Mouse (Mus musculus): ENCODE data around the gene Zc2hc1c. TPM values are rescaled to one million over a fixed set of nuclear protein-coding genes. Genes with fewer than 3 reads are reported as not detected.
A peak's percentile ranks its signal among the peaks of the same experiment; 100 is the strongest.

Zc2hc1c gene
- total and polyA plus RNA-seq, 3 experiments, result 0.04 to 0.39 TPM; not detected in 1

- H3K79me2 ChIP-seq (ENCODE audit: control insufficient read depth, insufficient read depth, low read length, poor library complexity), result peaks cover 2% of the 10 kb centered on the region; the same call in 1 of the 2 replicates
- H3K27ac ChIP-seq (ENCODE audit: control insufficient read depth, low read depth, low read length), result no peak overlapping the region
- peaks cover 4 to 12% of the 10 kb centered on the region in 2 experiments for H3K4me1 ChIP-seq (ENCODE audit: control insufficient read depth in 1 of 2, insufficient read depth in 2 of 2, low read length in 2 of 2)
- no peak for DNase-seq (ENCODE audit: low read depth, low spot score)
- H3K27me3 ChIP-seq (ENCODE audit: control insufficient read depth in 1 of 2, insufficient read depth in 2 of 2, low read length in 2 of 2), result no peaks in the 10 kb centered on the region; a peak in 1 of 4 replicates
- TF ChIP-seq CHD1 (IDR thresholded peaks at IDR 0.05; ENCODE audit: low read depth, low read length), result no peak
- TF ChIP-seq USF1 (IDR thresholded peaks at IDR 0.05; ENCODE audit: low read depth, low read length), result no peak
- no peak for TF ChIP-seq E2F4 (IDR thresholded peaks at IDR 0.05; ENCODE audit: borderline replicate concordance, low read depth, low read length)
- TF ChIP-seq MYB (IDR thresholded peaks at IDR 0.05; ENCODE audit: low read depth, low read length), result no peak
- no peak for TF ChIP-seq EP300 (IDR thresholded peaks at IDR 0.05; ENCODE audit: low read depth in 1 of 2, low read length in 2 of 2)
- no peak for TF ChIP-seq ZC3H11A (IDR thresholded peaks at IDR 0.05; ENCODE audit: low read depth, low read length)
- TF ChIP-seq JUND (IDR thresholded peaks at IDR 0.05; ENCODE audit: low read depth, low read length), result no peak
- no peak for TF ChIP-seq UBTF (IDR thresholded peaks at IDR 0.05; ENCODE audit: borderline replicate concordance, insufficient read depth, low read depth, low read length)
- no peak for TF ChIP-seq MAZ (IDR thresholded peaks at IDR 0.05; ENCODE audit: low read depth, low read length)
- peaks cover 0 to 9% of the 10 kb centered on the region in 2 experiments; a peak in 1 of 4 replicates for H3K36me3 ChIP-seq (ENCODE audit: control insufficient read depth in 1 of 2, insufficient read depth in 2 of 2, low read length in 2 of 2)
- no peak overlapping the region for H3K9ac ChIP-seq (ENCODE audit: control insufficient read depth, low read depth, low read length, poor library complexity, severe bottlenecking)
- no peaks in the 10 kb centered on the region for H3K9me3 ChIP-seq (replicated peaks; ENCODE audit: insufficient read depth, low read length)
- H3K4me3 ChIP-seq (ENCODE audit: control insufficient read depth in 1 of 2, insufficient read depth in 1 of 2, low read depth in 2 of 2, low read length in 2 of 2), result no peak overlapping the region
Measured at GRCm38 (mm10) chr12:85284996-85285395, 3.4 kb upstream of the Zc2hc1c start.

- DNase-seq (ENCODE audit: low read depth, low spot score), result peak; percentile 66
- no peak overlapping the region for H3K9ac ChIP-seq (ENCODE audit: control insufficient read depth, low read depth, low read length, poor library complexity, severe bottlenecking)
- H3K9me3 ChIP-seq (replicated peaks; ENCODE audit: insufficient read depth, low read length), result no peaks in the 10 kb centered on the region
- no peak overlapping the region for H3K4me3 ChIP-seq (ENCODE audit: control insufficient read depth in 1 of 2, insufficient read depth in 1 of 2, low read depth in 2 of 2, low read length in 2 of 2)
- H3K36me3 ChIP-seq (ENCODE audit: control insufficient read depth in 1 of 2, insufficient read depth in 2 of 2, low read length in 2 of 2), result peaks cover 0 to 5% of the 10 kb centered on the region in 2 experiments; a peak in 2 of 4 replicates
- H3K27me3 ChIP-seq (ENCODE audit: control insufficient read depth in 1 of 2, insufficient read depth in 2 of 2, low read length in 2 of 2), result no peaks in the 10 kb centered on the region; a peak in 1 of 4 replicates
- H3K4me1 ChIP-seq (ENCODE audit: control insufficient read depth in 1 of 2, insufficient read depth in 2 of 2, low read length in 2 of 2), result peaks cover 7 to 9% of the 10 kb centered on the region in 2 experiments
- H3K27ac ChIP-seq (ENCODE audit: control insufficient read depth, low read depth, low read length), result no peak overlapping the region
- TF ChIP-seq RCOR1 (IDR thresholded peaks at IDR 0.05; ENCODE audit: low read depth, low read length), result no peak
- peak; percentile 70 for TF ChIP-seq ZC3H11A (IDR thresholded peaks at IDR 0.05; ENCODE audit: low read depth, low read length)
- TF ChIP-seq POLR2AphosphoS2 (IDR thresholded peaks at IDR 0.05; ENCODE audit: low read length), result no peak
- TF ChIP-seq CHD1 (IDR thresholded peaks at IDR 0.05; ENCODE audit: low read depth, low read length), result no peak
- TF ChIP-seq EP300 (IDR thresholded peaks at IDR 0.05; ENCODE audit: low read depth in 1 of 2, low read length in 2 of 2), result no peak
- TF ChIP-seq SMC3 (IDR thresholded peaks at IDR 0.05; ENCODE audit: low read depth, low read length), result peak; percentile 85
- TF ChIP-seq TCF12 (IDR thresholded peaks at IDR 0.05; ENCODE audit: low read depth, low read length), result no peak
- TF ChIP-seq KAT2A (conservative IDR thresholded peaks at IDR 0.05; ENCODE audit: low read depth, low read length), result no peak
- no peak for TF ChIP-seq MYB (IDR thresholded peaks at IDR 0.05; ENCODE audit: low read depth, low read length)
- TF ChIP-seq CTCF (IDR thresholded peaks at IDR 0.05 in 2 of 3, conservative IDR thresholded peaks at IDR 0.05 in 1 of 3; ENCODE audit: control insufficient read depth in 1 of 3, insufficient read depth in 1 of 3, low read depth in 2 of 3, low read length in 3 of 3, poor library complexity in 1 of 3, severe bottlenecking in 1 of 3), result peak; percentile 59 to 79 (median 62)
- TF ChIP-seq USF1 (IDR thresholded peaks at IDR 0.05; ENCODE audit: low read depth, low read length), result no peak
- no peak for TF ChIP-seq POLR2A (IDR thresholded peaks at IDR 0.05; ENCODE audit: control insufficient read depth in 1 of 2, insufficient read depth in 1 of 2, low read depth in 1 of 2, low read length in 2 of 2, poor library complexity in 1 of 2)
- no peak for TF ChIP-seq TBP (IDR thresholded peaks at IDR 0.05; ENCODE audit: low read depth, low read length)
- no peak for TF ChIP-seq MAZ (IDR thresholded peaks at IDR 0.05; ENCODE audit: low read depth, low read length)
- TF ChIP-seq NRF1 (IDR thresholded peaks at IDR 0.05; ENCODE audit: insufficient read depth, low read depth, low read length, poor library complexity, severe bottlenecking), result 0 out of 2 replicates have a peak, but pooled peaks have one; percentile 3
- TF ChIP-seq ZMIZ1 (IDR thresholded peaks at IDR 0.05; ENCODE audit: low read depth, low read length), result no peak
- no peak for TF ChIP-seq MAFK (IDR thresholded peaks at IDR 0.05; ENCODE audit: borderline replicate concordance, low read depth, low read length)
- TF ChIP-seq MYC (IDR thresholded peaks at IDR 0.05; ENCODE audit: low read depth, low read length), result no peak
- TF ChIP-seq MEF2A (IDR thresholded peaks at IDR 0.05; ENCODE audit: extremely low read depth, insufficient replicate concordance, low read depth, low read length, poor library complexity, severe bottlenecking), result no peak
- no peak for TF ChIP-seq CHD2 (IDR thresholded peaks at IDR 0.05; ENCODE audit: low read length)
- no peak for TF ChIP-seq MAX (IDR thresholded peaks at IDR 0.05; ENCODE audit: low read length)
- TF ChIP-seq ELF1 (IDR thresholded peaks at IDR 0.05; ENCODE audit: low read depth, low read length), result no peak
- no peak for TF ChIP-seq ZKSCAN1 (IDR thresholded peaks at IDR 0.05; ENCODE audit: low read depth, low read length)
- no peak for TF ChIP-seq JUND (IDR thresholded peaks at IDR 0.05; ENCODE audit: low read depth, low read length)
- peak; percentile 79 for TF ChIP-seq RAD21 (IDR thresholded peaks at IDR 0.05; ENCODE audit: low read depth, low read length)
- TF ChIP-seq MXI1 (IDR thresholded peaks at IDR 0.05; ENCODE audit: low read depth, low read length), result no peak
- TF ChIP-seq ETS1 (IDR thresholded peaks at IDR 0.05; ENCODE audit: low read depth, low read length), result no peak
- H3K79me2 ChIP-seq (ENCODE audit: control insufficient read depth, insufficient read depth, low read length, poor library complexity), result no peaks in the 10 kb centered on the region
Measured at GRCm38 (mm10) chr12:85286941-85287340, 1.4 kb upstream of the Zc2hc1c start.
